Mouse (Mus musculus): ENCODE measurements at regions not wholly inside any gene's neighbourhood (a gene's known extent, or its start where the extent isn't known, plus 50 kb on each side); places are given as distances from the start of the nearest gene placed in this dataset.

DNA sequence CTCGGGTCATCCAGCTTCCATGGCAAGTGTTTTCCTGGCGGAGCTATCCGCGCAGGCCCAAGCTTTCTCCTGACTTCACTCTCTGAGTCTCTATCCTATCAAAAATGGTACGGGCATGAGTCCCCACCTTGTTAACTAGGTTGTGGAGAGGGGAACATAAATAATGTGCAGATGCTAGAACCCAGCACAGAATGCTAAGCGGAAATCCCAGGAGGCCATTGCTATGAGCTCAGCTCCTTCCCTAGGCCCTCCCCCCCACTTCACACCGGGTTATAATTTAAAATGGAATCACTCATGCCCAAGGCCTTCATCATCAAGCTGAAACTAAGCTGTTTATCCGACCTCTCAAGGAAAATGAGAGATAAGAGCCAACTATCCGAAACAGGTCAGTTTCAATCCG, 60.4 kb upstream of the Cd83 start:
- ATAC-seq (replicated peaks in 1 of 2; ENCODE audit: insufficient read depth in 1 of 2, low FRiP score in 2 of 2, low TSS enrichment in 1 of 2, low read depth in 1 of 2, poor library complexity in 2 of 2, severe bottlenecking in 2 of 2) = no peak

- ATAC-seq (replicated peaks in 1 of 2; ENCODE audit: insufficient read depth in 1 of 2, low FRiP score in 2 of 2, low TSS enrichment in 1 of 2, low read depth in 1 of 2, poor library complexity in 2 of 2, severe bottlenecking in 2 of 2) = peak; percentile 72 to 83
These were observed 58.9 kb upstream of the Cd83 start for GRCm38 (mm10) chr13:43725698-43726097.

- ATAC-seq (replicated peaks in 1 of 2; ENCODE audit: insufficient read depth in 1 of 2, low FRiP score in 2 of 2, low TSS enrichment in 1 of 2, low read depth in 1 of 2, poor library complexity in 2 of 2, severe bottlenecking in 2 of 2) = no peak
These were observed 57.7 kb upstream of the Cd83 start for GRCm38 (mm10) chr13:43726895-43727341.

- no peak for ATAC-seq (replicated peaks in 1 of 2; ENCODE audit: insufficient read depth in 1 of 2, low FRiP score in 2 of 2, low TSS enrichment in 1 of 2, low read depth in 1 of 2, poor library complexity in 2 of 2, severe bottlenecking in 2 of 2)
These were observed 55.0 kb upstream of the Cd83 start for GRCm38 (mm10) chr13:43729617-43730016.

- ATAC-seq (replicated peaks in 1 of 2; ENCODE audit: insufficient read depth in 1 of 2, low FRiP score in 2 of 2, low TSS enrichment in 1 of 2, low read depth in 1 of 2, poor library complexity in 2 of 2, severe bottlenecking in 2 of 2) = no peak
These were observed 51.5 kb upstream of the Cd83 start for GRCm38 (mm10) chr13:43733061-43733460.

- ATAC-seq (replicated peaks in 1 of 2; ENCODE audit: insufficient read depth in 1 of 2, low FRiP score in 2 of 2, low TSS enrichment in 1 of 2, low read depth in 1 of 2, poor library complexity in 2 of 2, severe bottlenecking in 2 of 2) = no peak
These were observed 49.9 kb upstream of the Cd83 start for GRCm38 (mm10) chr13:43734641-43735040.
